Mouse (Mus musculus): ENCODE measurements around the gene Ltbp4.

GRCm38 (mm10) chr7:27330709-27331540 is 6.6 kb downstream of the Ltbp4 start:
- TF ChIP-seq CTCF (conservative IDR thresholded peaks at IDR 0.05; ENCODE audit: low read length) (no peak), POU5F1 (IDR thresholded peaks at IDR 0.05; ENCODE audit: borderline replicate concordance, low read length) (no peak)

Measured in E14TG2a.4 (cell line).